Mouse (Mus musculus) embryo, embryonic 10 days (tissue): ENCODE results near the gene Kdm2a.

Source experiments
- DNase-seq: peaks from one replicate; pipeline ENCODE4 v3.0.0-alpha.2; 2015; ENCODE audit warnings: low spot score

Gene Kdm2a

GRCm38 (mm10) chr19:4328737-4329304, 69.3 kb downstream of the Kdm2a start:
- DNase-seq = no peak

GRCm38 (mm10) chr19:4326881-4327280, 71.2 kb downstream of the Kdm2a start:
- DNase-seq = no peak

DNA sequence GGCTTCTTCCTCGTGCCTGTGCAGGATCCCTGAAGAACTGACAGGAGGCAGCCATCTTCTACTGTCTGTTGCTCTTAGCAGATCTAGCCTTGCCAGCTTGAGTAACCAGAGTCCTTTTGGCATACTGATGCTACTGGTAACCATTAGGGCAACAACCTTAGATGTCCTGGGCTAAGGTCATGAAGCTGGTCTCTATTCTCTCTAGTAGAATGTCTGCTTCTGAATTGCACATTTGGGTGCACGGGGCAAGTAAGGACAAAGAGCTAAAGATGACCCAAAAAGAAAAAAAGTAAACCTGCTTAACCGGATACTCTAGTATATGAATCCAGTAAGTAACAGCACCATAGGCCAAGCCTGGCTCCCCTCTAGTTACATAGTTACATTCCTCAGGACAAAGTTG, 72.0 kb downstream of the Kdm2a start:
- DNase-seq = no peak

GRCm38 (mm10) chr19:4322134-4322533, 76.0 kb downstream of the Kdm2a start:
- no peak for DNase-seq

DNA sequence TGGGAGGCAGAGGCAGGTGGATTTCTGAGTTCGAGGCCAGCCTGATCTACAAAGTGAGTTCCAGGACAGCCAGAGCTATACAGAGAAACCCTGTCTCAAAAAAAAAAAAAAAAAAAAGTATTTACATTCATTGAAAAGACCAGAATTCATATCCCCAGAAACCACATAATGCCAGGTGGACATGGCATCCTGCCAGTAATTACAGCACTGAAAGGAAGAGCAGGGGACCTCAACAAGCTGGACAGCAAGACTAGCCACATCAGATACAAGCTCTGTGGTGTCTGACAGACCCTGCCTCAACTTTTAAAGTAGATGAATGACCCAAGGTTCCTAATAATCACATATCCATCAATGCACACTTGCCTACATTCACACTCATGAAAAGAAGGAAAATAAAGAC, 76.5 kb downstream of the Kdm2a start:
- no peak for DNase-seq

DNA sequence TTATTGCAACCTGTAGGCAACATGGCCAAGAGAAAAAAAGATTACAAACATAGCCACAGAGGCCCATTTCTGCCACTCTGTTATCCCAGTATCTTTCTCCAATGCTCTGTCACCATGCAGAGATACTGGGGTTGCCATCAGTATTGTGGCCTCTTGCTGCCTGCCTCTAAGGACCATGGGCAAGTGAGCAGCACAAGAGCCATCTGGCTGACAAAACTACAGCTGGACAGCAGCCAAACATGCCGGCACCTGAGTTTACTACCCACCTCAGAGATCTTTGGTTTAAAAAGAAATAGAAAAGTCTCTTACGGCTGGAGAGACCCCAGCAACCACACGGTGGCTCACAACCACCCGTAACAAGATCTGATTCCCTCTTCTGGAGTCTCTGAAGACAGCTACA, 78.8 kb downstream of the Kdm2a start:
- DNase-seq = no peak

- no peak for DNase-seq
These were observed 80.9 kb downstream of the Kdm2a start for GRCm38 (mm10) chr19:4317181-4317580.

DNA sequence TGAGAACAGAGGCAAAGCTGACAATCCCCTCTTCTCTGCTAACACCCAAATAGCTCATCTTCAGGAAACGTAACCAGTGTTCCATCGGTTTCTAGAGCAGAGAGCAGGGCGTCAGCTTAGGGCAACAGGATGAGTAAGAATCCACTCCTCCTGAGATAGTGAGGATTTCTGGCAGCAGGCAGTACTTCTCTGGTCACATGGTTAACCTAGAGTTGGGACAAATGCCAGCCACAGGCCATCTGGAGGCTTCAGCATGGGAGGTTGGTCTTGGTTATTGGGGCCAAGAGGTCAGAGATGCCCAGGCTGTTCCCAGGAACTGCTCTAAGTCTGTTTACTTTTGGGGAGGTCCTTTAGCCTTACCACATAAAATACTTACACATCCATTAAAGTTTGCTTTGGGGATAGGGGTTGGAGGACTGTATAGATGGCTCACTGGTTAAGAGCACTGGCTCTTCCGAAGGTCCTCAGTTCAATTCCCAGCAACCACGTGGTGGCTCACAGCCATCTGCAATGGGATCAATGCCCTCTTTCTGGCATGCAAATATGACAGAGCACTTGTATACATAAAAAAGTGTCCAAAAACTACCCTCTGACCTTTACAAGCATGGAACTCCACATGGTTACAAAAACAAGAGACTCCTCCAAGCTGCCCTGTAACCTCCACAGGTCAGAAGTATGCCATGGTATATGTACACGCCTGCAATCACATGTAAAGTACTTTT, 82.7 kb downstream of the Kdm2a start:
- DNase-seq = no peak

DNA sequence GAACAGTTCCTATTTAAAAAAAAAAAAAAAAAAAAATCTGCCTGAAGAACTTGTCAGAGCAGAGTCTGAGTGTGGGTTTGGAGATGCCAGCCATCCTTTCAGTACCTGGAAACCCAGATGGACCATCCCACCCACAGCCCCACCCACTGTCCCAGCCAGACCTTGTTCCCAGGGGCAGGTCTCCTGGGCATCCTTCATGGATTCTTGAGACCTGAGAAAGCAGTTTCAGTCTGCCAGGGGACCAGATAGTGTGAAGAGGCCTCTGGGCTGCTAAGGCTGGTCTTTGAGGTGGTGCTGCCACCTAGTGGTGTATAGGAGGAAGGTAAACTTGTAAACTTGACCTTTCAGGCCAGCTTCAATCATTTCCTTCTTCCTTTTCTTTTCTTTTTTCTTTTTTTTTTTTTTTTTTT, 88.3 kb downstream of the Kdm2a start:
- peak; percentile 89 for DNase-seq

- DNase-seq = no peak
These were observed 88.8 kb downstream of the Kdm2a start for GRCm38 (mm10) chr19:4309302-4309701.

DNA sequence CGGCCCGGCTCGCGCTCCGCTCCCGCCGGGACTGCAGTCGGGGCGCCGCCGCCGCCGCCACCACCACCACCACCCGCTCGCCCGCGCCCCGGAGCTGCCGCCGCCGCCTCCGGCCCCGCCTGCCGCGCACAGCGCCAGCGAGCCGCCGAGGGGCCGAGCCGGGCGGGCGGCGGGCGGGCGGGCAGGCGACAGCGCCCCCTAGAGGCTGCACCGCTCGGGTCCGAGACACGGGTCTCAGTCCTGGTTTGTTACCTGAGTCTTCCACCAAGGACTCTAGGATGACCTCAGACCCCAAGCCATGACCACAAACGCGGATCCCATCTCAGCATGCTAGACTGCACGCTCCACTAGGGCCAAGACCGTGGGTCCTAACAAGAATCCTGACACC, 91.9 kb downstream of the Kdm2a start, which contains the start of gene Grk2:
TSS of gene Grk2 (minus strand) at position 33 of the 388 bp plus-strand sequence.
- peak; percentile 79 for DNase-seq

DNA sequence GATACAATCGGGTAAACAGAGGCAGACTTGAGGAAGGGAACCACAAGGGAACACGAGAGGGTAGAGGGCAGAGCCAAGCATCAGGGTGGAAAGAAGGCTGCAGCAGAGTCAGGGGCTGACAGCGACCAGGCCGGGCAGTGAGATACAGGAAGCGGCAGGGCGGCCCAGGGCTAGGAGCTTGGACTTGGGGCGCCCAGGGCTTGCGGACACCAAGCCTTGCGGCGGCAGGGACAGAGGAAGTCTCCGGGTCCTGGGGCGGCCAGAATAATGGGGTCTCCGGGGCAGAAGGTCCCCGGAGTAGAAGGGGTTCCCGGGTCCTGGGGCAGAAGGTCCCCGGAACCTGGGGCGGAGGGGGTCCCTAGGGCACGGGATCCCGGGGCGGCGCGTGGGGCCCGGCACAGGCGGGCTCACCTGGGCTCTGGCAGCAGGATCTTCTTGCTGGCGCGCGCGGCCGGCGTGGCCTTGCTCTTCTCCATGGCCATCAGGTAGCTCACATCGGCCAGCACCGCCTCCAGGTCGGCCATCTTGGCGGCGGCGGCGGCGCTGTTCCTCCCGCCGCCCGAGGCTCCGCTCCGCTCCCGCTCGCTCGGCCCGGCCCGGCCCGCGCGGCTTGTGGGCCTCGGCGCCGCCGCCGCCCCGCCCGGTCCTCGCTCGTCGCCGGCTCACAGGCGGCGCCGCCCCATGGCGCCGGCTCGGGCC, 92.4 kb downstream of the Kdm2a start:
- DNase-seq = peak; percentile 69

DNA sequence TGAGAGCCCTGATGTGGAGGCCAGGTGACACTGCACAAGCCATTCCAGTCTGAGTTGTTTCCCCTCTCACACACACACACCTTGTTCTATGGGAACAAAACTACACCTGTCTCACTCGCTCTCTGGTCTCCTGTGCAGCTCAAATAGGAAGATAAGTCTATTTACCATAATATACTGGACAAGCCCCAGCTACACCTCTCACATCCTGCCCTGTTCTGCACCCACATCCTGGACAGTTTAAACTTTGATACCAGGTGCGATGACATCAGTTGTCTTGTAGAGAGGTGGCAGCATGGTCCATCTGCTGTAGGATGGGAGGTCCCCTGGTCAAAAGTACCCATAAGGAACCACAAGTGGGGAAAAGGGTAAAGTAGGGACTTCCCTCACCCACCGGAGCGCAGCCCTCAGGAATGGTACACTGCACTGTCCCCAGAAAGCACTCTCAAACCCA, 93.2 kb downstream of the Kdm2a start:
- no peak for DNase-seq

GRCm38 (mm10) chr19:4304251-4304821, 93.7 kb downstream of the Kdm2a start:
- no peak for DNase-seq

GRCm38 (mm10) chr19:4303640-4303995, 94.5 kb downstream of the Kdm2a start:
- no peak for DNase-seq

- no peak for DNase-seq
These were observed 95.0 kb downstream of the Kdm2a start for GRCm38 (mm10) chr19:4302936-4303639.

DNA sequence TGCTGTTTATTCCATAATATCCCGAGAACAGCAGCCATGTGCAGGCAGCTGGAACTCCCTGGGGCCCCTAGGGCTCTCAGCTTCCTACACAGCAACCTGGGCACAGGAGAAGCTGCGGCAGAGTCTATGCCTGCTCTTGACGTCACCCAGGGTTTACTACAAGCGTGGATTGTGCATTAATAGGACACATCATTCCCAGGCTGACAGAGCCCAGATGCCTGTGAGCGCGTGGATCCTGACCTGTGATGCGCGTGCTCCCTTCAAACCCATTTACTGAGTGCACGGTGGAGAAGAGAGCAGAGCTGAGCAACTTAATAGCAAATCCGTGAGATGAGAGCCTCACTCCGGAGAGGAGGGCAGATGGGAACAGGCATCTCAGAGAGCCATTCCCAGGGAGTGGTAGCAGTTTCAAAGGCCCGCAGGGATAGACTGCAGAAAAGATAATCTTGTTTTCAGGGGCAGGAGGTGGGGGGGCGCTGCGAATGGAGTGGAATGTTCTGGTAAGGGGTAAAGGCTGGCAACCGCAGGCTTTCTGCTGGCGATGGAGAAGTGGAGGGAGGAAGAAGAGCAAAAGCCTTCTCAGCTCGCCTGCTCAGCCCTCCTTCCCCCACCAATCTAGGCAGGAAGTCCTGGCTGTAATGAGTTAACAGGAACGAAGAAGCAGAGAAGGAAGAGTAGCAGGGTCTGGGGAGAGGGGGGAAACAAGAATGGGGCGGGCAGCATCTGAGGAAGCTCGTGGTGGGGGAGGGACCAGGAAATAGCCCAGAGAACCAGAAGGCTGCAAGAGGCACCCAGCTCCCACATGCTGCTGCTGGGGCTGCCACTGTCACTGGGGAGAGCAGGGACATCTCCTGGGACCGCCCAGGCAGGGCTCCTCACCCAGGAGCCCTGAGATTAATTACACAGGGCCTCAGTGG, 96.1 kb downstream of the Kdm2a start:
- peak; percentile 39 for DNase-seq

GRCm38 (mm10) chr19:4300852-4301734, 97.0 kb downstream of the Kdm2a start:
- DNase-seq = no peak

GRCm38 (mm10) chr19:4300271-4300704, 97.8 kb downstream of the Kdm2a start:
- DNase-seq = no peak
